Mouse (Mus musculus): ENCODE measurements around the gene E4f1. TPM values are rescaled to one million over a fixed set of nuclear protein-coding genes. Genes with fewer than 3 reads are reported as not detected.

Gene E4f1
- polyA plus RNA-seq, 1 experiment from 2014 or later = 8.3 TPM

DNA sequence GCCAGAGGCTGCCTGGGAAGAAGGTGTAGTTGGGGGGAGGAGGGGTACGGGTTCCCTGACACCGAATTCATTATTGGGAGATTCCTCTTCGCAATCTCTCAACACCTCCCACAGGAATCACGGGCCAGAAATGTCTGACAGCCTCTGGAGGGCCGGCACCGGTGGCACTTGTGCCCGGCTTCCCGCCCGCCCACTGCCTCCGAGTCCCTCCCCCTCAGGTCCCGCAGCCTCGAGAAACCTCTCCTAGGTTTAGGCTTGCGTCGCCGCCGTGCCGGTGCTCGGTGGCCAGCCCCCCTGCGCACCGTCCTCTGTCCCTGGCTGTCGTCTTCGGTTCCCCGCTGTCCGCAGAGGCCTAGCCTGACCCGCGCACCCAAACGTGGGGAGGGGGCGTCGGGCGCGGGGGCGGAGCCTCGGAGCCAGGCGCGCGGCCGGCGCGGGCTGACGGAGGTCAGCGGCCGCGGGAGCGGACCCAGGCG is 18.1 kb upstream of the E4f1 start, which contains the start of gene Caskin1:
TSS of gene Caskin1 (plus strand) at position 416 of the 476 bp plus-strand sequence.
- Histone ChIP-seq H3K36me3 (ENCODE audit: control insufficient read depth, insufficient read depth, low read length) (no peaks in the 10 kb centered on the region), H3K27me3 (replicated peaks; ENCODE audit: control insufficient read depth, insufficient read depth, low read length) (no peaks in the 10 kb centered on the region)
- under 1% methylated on average over 40 of the region's 45 CpGs for WGBS

DNA sequence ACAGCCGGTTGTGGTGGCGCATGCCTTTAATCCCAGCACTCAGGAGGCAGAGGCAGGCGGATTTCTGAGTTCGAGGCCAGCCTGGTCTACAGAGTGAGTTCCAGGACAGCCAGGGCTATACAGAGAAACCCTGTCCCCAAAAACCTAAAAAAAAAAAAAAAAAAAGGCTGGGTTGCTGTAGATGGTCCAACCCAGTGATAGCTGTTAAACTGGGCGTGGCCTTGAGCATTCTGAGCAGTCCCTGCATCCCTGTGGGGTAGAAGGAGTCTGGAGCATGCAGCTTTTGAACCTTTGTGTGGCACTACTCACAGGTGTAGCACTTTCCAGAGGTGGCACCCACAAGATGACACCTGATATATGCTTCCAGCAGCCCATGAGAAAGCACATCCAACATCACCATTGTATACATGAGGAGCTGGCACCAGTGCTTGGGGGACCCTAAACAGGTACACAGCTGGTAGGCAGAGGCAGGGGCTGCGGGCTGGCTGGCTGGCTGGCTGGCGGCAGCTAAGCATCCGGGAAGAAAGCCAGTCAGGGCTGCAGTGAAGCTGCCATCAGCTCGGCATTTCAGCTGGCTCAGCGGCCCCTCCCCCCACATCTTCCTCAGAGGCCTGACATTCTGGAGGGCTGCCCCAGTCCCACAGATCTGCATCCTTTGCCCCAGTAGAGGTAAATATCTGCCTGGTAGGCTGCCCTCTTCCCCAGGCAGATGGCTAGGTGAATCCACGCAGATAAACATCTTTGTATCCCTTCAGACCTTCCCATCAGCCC is 15.2 kb upstream of the E4f1 start:
- H3K9me3 ChIP-seq (replicated peaks; ENCODE audit: control insufficient read depth, low read length) = no peaks in the 10 kb centered on the region
- H3K4me1 ChIP-seq (ENCODE audit: control insufficient read depth, insufficient read depth, low read length) = peaks cover 22% of the 10 kb centered on the region
- DNase-seq (ENCODE audit: low spot score) (peak; percentile 76), ATAC-seq (peak; percentile 11; the same call in 1 of the 2 replicates)
- 47% methylated on average over 11 of the region's 11 CpGs for WGBS
- 0 out of 2 replicates have a peak overlapping the region, but pooled peaks have one; percentile 21 for H3K9ac ChIP-seq (ENCODE audit: low read length)
- no peaks in the 10 kb centered on the region for H3K27me3 ChIP-seq (replicated peaks; ENCODE audit: control insufficient read depth, insufficient read depth, low read length)
- H3K27ac ChIP-seq (ENCODE audit: low read depth, low read length) = 0 out of 2 replicates have a peak overlapping the region, but pooled peaks have one; percentile 30
- no peak overlapping the region for H3K4me2 ChIP-seq (ENCODE audit: low read length)
- H3K36me3 ChIP-seq (ENCODE audit: control insufficient read depth, insufficient read depth, low read length) = no peaks in the 10 kb centered on the region
- no peak overlapping the region for H3K4me3 ChIP-seq (ENCODE audit: low read depth, low read length)

More for the DNA sequence above, 18.1 kb upstream of the E4f1 start, which contains the start of gene Caskin1:
- Histone ChIP-seq H3K4me2 (ENCODE audit: low read length) (peak within 1 kb of the TSS; percentile 82), H3K9me3 (replicated peaks; ENCODE audit: control insufficient read depth, low read length) (no peaks in the 10 kb centered on the region), H3K4me1 (ENCODE audit: control insufficient read depth, insufficient read depth, low read length) (peaks cover 26% of the 10 kb centered on the region), H3K27ac (ENCODE audit: low read depth, low read length) (peak within 1 kb of the TSS; percentile 92), H3K4me3 (ENCODE audit: low read depth, low read length) (peak within 1 kb of the TSS; percentile 87), H3K9ac (ENCODE audit: low read length) (peak within 1 kb of the TSS; percentile 94)
- peak; percentile 55 for ATAC-seq
- peak; percentile 53 for DNase-seq (ENCODE audit: low spot score)

DNA sequence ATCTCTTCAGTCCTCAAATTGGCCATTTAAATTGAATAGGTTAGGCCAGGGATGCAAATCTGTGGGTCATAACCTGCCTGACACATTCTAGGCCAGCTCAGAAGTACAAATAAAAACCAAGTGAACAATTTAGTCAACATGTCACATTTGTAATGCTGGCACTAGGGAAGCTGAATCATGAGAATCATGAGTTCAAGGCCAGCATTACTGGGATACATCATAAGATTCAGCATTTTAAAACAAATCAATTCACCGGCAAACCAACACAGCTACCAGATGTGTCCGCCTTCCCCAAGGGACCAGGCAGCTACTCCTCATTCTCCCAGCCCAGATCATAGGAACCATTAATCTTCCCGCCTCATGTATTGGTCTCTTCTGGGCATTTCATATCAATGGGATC is 13.4 kb upstream of the E4f1 start:
- H3K4me3 ChIP-seq (ENCODE audit: low read depth, low read length) = no peak overlapping the region
- no peaks in the 10 kb centered on the region for H3K9me3 ChIP-seq (replicated peaks; ENCODE audit: control insufficient read depth, low read length)
- H3K9ac ChIP-seq (ENCODE audit: low read length) = no peak overlapping the region
- no peak overlapping the region for H3K27ac ChIP-seq (ENCODE audit: low read depth, low read length)
- peaks cover 13% of the 10 kb centered on the region for H3K4me1 ChIP-seq (ENCODE audit: control insufficient read depth, insufficient read depth, low read length)
- 90% methylated on average over 3 of the region's 3 CpGs for WGBS
- no peak overlapping the region for H3K4me2 ChIP-seq (ENCODE audit: low read length)
- no peaks in the 10 kb centered on the region for H3K27me3 ChIP-seq (replicated peaks; ENCODE audit: control insufficient read depth, insufficient read depth, low read length)
- no peaks in the 10 kb centered on the region for H3K36me3 ChIP-seq (ENCODE audit: control insufficient read depth, insufficient read depth, low read length)
- DNase-seq (ENCODE audit: low spot score) = no peak
- ATAC-seq = no peak

DNA sequence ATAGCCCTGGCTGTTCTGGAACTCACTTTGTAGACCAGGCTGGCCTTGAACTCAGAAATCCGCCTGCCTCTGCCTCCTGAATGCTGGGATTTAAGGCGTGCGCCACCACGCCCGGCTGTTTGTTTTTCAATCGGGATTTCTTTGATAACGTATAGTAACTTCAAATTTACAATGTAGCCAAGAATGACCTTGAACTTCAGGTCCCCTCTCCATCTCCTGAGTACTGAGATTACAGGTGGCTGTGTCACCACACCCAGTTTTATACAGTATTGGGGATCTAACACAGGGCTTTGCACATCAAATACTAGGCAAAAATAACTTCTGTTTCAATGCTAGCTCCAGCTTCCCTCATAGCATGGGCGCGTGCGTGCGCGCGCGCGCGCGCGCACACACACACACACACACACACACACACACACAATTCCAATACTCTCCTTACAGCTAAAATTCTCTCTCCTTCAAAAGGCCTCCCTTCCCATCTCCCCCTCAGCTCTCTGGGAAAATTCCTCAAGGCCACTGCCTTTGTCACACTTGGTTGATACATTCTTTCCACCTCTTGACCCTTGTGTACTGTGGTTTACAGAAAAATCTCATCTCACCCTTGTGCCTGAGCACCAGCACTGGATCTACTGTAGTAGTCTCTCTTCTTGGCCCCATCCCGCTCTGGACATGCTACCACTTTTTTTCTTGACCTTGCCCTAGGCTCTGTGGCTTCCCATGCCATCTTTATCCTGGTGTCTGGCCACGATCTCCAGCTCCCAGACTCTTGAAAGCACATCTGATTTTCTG is 11.1 kb upstream of the E4f1 start:
- no peak overlapping the region for H3K4me2 ChIP-seq (ENCODE audit: low read length)
- H3K36me3 ChIP-seq (ENCODE audit: control insufficient read depth, insufficient read depth, low read length) = peaks cover 15% of the 10 kb centered on the region
- peaks cover 11% of the 10 kb centered on the region for H3K4me1 ChIP-seq (ENCODE audit: control insufficient read depth, insufficient read depth, low read length)
- H3K9ac ChIP-seq (ENCODE audit: low read length) = no peak overlapping the region
- no peak overlapping the region for H3K27ac ChIP-seq (ENCODE audit: low read depth, low read length)
- DNase-seq (ENCODE audit: low spot score) = no peak
- H3K9me3 ChIP-seq (replicated peaks; ENCODE audit: control insufficient read depth, low read length) = no peaks in the 10 kb centered on the region
- 94% methylated on average over 20 of the region's 20 CpGs for WGBS
- no peaks in the 10 kb centered on the region for H3K27me3 ChIP-seq (replicated peaks; ENCODE audit: control insufficient read depth, insufficient read depth, low read length)
- H3K4me3 ChIP-seq (ENCODE audit: low read depth, low read length) = no peak overlapping the region
- ATAC-seq = no peak

DNA sequence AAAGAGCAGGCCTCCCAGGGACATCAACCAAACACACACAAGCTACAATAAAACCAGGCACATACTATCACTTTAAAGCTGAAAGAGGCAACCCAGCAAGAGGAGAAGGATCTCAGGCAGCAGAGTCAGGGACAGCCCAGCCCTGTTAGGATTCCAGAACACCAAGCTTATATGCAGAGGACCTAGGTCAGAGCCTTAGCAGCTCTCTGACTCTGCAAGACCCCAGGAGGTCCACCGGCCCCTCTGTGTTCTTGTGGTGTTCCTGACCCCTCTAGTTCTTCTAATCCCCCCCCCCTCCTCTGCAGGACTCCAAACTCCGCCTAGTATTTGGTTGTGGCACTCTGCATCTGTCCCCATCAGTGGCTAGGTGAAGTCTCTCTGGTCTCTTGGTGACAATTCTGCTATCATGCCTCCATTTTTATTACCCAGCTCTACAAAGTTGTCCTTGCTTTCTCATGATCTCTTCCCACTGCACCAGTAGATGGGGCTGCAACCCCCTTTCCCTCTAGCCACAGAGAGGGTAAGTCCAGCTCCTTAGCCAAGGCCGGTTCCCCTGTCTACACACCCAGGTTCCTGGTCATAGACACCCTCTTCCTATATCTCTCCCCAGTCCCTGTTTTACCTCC is 10.2 kb upstream of the E4f1 start:
- Histone ChIP-seq H3K36me3 (ENCODE audit: control insufficient read depth, insufficient read depth, low read length) (peaks cover 24% of the 10 kb centered on the region), H3K4me1 (ENCODE audit: control insufficient read depth, insufficient read depth, low read length) (peaks cover 7% of the 10 kb centered on the region), H3K9ac (ENCODE audit: low read length) (no peak overlapping the region), H3K4me3 (ENCODE audit: low read depth, low read length) (no peak overlapping the region), H3K27me3 (replicated peaks; ENCODE audit: control insufficient read depth, insufficient read depth, low read length) (no peaks in the 10 kb centered on the region), H3K27ac (ENCODE audit: low read depth, low read length) (no peak overlapping the region), H3K4me2 (ENCODE audit: low read length) (no peak overlapping the region), H3K9me3 (replicated peaks; ENCODE audit: control insufficient read depth, low read length) (no peaks in the 10 kb centered on the region)
- WGBS = 47% methylated on average over 3 of the region's 3 CpGs
- no peak for ATAC-seq
- no peak for DNase-seq (ENCODE audit: low spot score)

DNA sequence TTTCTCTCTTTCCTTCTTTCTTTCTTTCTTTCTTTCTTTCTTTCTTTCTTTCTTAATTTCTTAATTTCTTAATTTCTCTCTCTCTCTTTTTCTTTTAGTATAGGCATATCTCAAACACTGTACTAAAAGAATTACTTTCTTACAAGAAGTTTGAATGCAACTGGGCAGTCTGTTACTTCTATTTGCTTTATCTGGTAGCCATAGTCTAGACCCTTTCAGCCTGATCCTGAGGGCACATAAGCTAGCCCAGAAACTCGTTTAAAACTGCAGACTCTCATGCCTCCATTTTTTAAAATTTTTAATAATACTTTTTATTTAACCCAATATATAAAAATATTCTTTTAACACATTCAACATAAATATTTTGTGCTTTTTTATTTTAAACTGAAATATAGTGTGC is 9.3 kb upstream of the E4f1 start:
- Histone ChIP-seq H3K36me3 (ENCODE audit: control insufficient read depth, insufficient read depth, low read length) (peaks cover 33% of the 10 kb centered on the region), H3K9ac (ENCODE audit: low read length) (no peak overlapping the region; the same call in 1 of the 2 replicates), H3K27me3 (replicated peaks; ENCODE audit: control insufficient read depth, insufficient read depth, low read length) (no peaks in the 10 kb centered on the region), H3K4me2 (ENCODE audit: low read length) (peak overlapping the region; percentile 62; the same call in 1 of the 2 replicates), H3K4me3 (ENCODE audit: low read depth, low read length) (peak overlapping the region; percentile 77; the same call in 1 of the 2 replicates), H3K9me3 (replicated peaks; ENCODE audit: control insufficient read depth, low read length) (no peaks in the 10 kb centered on the region), H3K27ac (ENCODE audit: low read depth, low read length) (no peak overlapping the region), H3K4me1 (ENCODE audit: control insufficient read depth, insufficient read depth, low read length) (peaks cover 6% of the 10 kb centered on the region; the same call in 1 of the 2 replicates)
- no peak for DNase-seq (ENCODE audit: low spot score)
- ATAC-seq = no peak
- 20% methylated on average over 1 of the region's 1 CpGs for WGBS

DNA sequence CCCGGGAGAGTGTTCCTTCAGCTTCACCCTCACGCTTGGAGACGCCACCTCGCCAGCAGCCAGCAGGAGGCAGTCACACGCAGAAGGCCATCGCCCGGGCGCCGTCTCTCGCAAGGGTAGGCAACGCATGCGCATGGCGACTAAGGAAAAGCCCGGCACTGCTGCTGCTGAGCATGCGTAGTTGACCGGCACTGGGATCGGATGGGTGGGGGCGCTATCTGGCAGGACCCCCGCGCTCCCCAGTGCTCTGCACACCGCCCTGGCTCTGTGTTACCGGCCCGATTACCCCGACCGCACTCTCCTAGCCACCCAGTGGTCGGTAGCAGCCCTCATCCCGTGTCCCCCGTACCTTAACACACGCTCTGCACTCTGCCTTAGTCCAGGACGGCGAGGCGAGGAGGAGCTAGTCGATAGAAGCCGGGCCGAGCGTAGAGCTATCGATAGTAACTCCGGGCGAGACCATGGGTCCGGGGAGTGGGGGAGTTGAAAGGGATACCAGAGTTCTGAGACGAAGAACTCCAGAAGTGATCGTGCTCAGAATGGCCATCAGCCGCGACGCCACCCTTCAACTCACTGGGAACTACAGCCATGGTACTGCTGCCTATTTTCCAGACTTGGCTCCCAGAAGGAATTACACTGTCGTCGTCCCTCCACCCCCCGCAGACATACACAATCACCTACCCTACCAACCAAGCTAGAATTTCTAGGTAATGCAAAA is 8.7 kb upstream of the E4f1 start, which contains the start of gene Mlst8:
TSS of gene Mlst8 (minus strand) at position 416 of the 718 bp plus-strand sequence.
- under 1% methylated on average over 43 of the region's 48 CpGs for WGBS

More for the DNA sequence above, 8.7 kb upstream of the E4f1 start, which contains the start of gene Mlst8:
- H3K27ac ChIP-seq (ENCODE audit: low read depth, low read length) = peak within 1 kb of the TSS; percentile 96
- peak within 1 kb of the TSS; percentile 62 for H3K4me2 ChIP-seq (ENCODE audit: low read length)
- peaks cover 39% of the 10 kb centered on the region for H3K36me3 ChIP-seq (ENCODE audit: control insufficient read depth, insufficient read depth, low read length)
- DNase-seq (ENCODE audit: low spot score) (peak; percentile 98), ATAC-seq (peak; percentile 95)
- peak within 1 kb of the TSS; percentile 77 for H3K4me3 ChIP-seq (ENCODE audit: low read depth, low read length)
- H3K4me1 ChIP-seq (ENCODE audit: control insufficient read depth, insufficient read depth, low read length) = peaks cover 6% of the 10 kb centered on the region; the same call in 1 of the 2 replicates
- H3K27me3 ChIP-seq (replicated peaks; ENCODE audit: control insufficient read depth, insufficient read depth, low read length) = no peaks in the 10 kb centered on the region
- peak within 1 kb of the TSS; percentile 85 for H3K9ac ChIP-seq (ENCODE audit: low read length)
- H3K9me3 ChIP-seq (replicated peaks; ENCODE audit: control insufficient read depth, low read length) = no peaks in the 10 kb centered on the region

Measured in forebrain, embryonic 14.5 days (tissue).